Mouse (Mus musculus) left cerebral cortex, adult 18-20 months (tissue): Measurements from ENCODE around the gene Dgkh. TPM values are rescaled to one million over a fixed set of nuclear protein-coding genes. Genes with fewer than 3 reads are reported as not detected.

Experiments
- DNase-seq, 2 experiments: peaks; one replicate each; pipeline ENCODE4 v3.0.0; 2021 to 2022; ENCODE audit warnings: low spot score in 2 of 2, mixed read lengths in 1 of 2
- total RNA-seq, 2 experiments: library from RNA; stranded (reverse); gene quantifications; 2 replicates each; pipeline ENCODE4 v1.2.3; 2021

Gene Dgkh
- total RNA-seq, 2 experiments from 2014 or later: 67.8 to 71.2 TPM

- DNase-seq: no peak
Observed at GRCm38 (mm10) chr14:78678981-78679380, 53.6 kb downstream of the Dgkh start.

DNA sequence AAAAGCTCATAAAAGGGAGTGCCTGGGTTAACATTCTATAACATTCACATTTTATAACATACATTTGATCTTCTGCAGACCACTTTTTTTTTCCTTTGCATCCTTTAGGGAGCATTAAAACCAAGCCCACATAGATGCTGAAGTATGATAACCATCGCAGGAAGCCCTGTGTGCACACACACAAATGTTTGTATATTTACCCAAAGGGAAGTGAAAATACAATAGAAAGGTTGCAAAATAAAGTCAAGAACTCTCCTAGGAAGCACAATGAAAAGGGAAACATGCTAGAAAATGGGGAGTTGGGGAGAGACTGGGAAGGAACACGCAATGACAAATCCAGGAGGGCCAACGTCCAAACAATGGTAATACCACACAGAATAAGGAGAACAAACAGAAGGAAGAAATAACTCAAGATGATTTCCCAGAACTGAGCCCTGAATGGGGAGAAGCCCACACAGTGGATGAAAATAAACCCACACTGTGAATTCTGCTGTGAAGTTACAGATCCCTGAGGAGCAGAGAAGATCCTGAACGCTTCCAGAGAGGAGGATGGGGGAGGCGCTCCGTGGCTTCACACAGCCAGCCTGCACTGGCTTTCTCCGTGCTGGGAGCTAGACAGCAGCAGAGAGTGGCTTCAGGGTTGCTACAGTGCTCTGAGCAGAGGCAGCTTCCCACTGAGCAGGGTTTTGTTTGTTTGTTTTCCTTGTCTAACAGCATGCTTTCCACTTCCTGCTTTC, 54.6 kb downstream of the Dgkh start:
- peak; percentile 73 to 84 for DNase-seq

DNA sequence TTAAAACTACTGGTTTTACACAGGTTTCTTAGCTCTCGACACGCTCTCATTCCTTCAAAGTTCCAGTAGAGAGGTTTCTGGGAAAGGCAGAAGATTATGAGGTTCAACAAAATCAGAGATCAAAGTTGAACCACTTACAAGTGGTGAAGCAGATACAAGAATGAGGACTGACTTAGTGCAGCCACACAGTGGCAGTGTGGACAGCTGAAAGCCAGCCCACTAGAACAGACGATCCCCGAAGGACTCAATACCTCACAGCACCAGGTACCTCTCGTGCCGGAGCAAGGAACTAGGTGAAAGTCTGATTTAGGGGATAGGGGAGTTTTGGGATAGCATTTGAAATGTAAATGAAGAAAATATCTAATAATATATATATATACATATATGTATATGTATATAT, 56.1 kb downstream of the Dgkh start:
- no peak for DNase-seq

- no peak for DNase-seq
Observed at GRCm38 (mm10) chr14:78674606-78675005, 58.0 kb downstream of the Dgkh start.

DNA sequence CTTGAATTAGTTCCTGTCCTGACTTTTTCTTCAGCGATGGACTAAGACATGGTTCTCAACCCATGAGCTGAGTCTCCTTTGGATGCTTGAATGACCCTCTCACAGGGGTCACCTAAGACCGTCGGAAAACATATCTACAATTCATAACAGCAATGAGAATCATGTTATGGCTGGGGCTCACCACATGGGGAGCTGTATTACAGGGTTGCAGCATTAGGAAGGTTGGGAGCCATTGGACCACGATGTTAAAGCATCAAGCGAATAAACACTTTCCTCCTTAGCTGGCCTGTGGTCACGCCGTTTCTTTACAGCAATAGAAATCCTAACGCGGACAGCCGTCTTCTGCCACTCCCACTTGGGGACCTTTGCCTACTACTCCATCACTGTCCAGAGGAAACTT, 62.6 kb downstream of the Dgkh start:
- no peak for DNase-seq

- peak; percentile 82 to 85 for DNase-seq
Observed at GRCm38 (mm10) chr14:78668291-78668690, 64.3 kb downstream of the Dgkh start.

DNA sequence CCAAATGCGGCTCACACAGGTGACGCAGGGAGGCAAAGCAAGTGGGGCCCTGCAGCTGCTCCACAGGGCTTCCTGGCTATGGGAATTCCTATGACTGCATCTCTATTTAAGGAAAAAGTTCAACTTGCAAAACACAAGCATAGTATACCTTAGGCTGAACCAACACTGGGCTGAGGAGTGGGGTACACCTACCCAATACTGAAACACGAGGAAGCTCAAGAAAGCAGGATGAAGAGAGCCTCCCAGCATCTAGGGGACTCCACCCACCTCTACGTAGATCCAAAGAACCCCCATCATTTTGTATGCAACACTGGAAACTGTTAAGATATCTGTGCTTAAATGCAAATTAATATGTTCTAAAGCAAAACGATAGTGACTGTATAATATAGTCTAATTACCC, 64.8 kb downstream of the Dgkh start:
- DNase-seq: no peak

DNA sequence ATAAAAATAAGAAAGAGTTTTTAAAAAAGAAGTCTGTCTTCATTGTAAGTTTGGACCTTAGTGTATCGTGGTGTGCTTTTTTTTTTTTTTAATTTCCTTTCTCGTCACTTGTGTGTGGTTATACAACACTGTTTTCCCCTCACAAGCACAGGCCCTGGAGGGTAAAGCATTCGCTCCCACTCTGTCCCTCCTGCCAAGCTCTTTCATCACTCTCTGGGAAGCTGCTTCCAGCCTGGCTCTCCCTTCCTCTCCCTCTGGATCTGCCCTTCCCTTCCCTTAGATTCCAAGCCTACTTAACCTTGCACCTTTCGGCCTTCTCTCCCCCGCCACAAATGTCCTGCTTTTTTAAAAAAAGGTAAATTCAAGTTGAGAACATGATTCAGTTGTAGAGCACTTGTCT, 69.9 kb downstream of the Dgkh start:
- DNase-seq: no peak

DNA sequence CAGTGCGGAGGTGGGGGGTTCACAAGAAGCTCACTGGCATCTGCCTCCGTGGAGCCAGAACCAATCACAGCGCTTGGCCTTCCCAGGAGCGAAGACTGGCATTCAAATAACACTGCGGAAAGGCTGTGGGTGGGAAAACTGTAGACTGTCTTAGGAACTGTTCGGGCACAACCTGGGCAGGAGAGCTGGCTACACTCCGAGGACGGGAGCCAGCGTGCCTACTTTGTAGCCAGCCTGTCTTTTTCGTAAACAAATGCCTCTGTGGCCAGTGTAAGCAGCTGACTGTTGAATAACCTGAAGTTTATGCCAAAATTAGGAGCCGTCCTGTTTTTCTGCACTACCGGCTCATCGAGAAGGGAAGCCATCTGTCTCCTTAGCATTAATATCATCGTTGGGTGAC, 71.1 kb downstream of the Dgkh start:
- DNase-seq: peak in 1 of 2 experiments; percentile 34

GRCm38 (mm10) chr14:78658697-78659096, 73.9 kb downstream of the Dgkh start:
- DNase-seq: no peak

GRCm38 (mm10) chr14:78656832-78657626, 75.5 kb downstream of the Dgkh start:
- DNase-seq: no peak

DNA sequence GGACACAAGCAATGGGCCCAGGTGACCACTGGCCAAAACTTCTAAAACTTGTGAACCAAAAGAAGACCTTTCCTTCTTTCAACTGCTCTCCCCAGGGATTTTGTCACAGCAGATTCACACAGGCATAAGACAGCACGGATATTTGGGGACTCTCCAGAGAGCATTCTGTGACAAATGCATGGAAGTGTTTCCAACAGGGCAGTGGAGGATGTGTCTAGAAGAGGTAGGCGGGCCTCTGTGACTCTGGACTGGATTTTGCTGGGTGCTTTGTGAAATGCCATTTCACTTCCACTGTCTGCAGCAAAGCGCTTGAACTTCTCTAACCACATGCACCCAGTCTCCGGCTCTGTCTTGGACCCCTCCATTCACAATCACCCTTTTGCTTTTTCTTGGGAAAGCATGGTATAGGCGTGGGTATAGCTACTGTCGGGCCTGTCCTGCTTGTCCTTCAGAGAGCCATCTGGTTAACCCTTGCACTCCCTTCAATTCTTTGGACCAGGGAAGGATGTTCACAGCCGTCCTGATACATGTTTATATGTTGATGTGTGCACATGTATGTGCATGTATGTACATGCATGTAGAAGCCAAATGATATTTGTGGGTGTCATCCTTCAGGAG, 77.5 kb downstream of the Dgkh start:
- DNase-seq: peak in 1 of 2 experiments; percentile 50

- DNase-seq: no peak
Observed at GRCm38 (mm10) chr14:78654196-78654595, 78.4 kb downstream of the Dgkh start.

- no peak for DNase-seq
Observed at GRCm38 (mm10) chr14:78653333-78653732, 79.2 kb downstream of the Dgkh start.

GRCm38 (mm10) chr14:78651696-78652095, 80.9 kb downstream of the Dgkh start:
- no peak for DNase-seq

GRCm38 (mm10) chr14:78650379-78651095, 82.0 kb downstream of the Dgkh start:
- peak; percentile 31 to 36 for DNase-seq

DNA sequence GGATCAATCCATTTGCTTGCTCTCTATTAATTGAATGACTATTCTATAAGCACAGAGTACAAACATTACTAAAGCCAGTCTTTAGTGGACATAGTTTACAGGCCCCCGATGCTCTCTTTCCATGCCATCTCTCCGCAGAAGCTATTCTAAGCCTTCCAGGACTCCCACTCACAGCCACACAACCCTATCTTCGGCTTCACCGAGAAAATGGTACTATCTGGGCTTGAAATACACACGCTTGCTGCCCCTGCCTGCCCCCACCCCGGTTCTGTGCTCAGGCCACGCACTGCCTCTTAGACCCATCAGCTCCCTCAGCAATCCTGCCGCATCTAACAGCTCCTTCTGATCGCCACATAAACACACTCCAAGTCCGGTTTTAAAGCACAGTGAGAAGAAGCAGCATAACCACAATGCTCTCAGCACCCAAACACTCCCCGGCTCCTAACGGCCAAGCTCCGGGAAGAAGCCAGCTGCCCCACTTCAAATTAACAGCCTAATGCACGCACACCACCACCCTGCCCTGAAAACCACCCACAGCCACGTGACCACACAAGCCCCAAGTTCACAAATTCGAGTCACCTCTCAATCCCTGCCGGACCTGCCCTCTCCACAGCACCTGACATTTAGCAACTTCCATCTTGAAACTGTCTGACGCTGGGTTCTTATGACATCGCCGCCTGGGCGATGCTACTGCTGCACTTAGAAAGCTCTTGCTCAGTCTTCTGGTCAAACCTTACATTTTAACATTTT, 82.9 kb downstream of the Dgkh start:
- DNase-seq: peak; percentile 32 to 58

GRCm38 (mm10) chr14:78645622-78646021, 87.0 kb downstream of the Dgkh start:
- DNase-seq: no peak

DNA sequence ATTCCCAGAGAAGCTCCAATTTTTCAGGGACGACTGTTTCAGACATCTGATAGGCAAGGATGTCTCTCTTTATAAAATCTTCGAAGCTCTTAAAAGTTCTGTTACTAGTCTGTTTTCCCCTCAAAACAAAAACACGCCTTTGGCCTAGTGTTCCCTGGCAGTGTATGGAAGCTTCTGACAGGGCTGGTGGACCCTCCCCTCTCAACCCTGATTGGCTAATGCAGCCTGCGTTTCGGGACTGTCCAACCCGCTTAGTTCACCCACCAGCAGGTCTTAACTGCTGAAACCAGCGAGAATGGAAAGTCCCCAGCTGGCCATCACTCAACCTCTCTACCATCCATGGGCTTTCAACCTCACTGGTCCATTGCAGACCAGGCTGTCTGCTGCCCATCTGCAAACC, 91.3 kb downstream of the Dgkh start:
- DNase-seq: no peak

DNA sequence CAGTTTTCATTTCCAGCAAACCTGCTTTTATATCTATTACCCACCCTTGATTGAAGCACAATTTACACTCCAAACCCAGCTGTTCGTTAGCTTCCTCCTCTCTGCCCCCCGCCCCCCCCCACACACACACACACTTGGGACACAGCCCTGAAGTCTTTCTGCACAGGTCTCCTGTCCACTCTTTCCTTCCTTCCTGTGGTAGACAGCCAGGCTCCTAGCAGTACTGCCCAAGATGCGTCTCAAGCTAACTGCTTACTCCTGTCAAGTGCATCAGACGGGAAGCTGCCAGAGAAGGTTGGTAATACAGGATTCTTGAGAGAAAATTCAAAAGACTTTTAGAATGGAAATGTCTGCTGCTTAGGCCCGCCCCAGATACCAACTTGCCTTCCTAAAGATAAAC, 92.9 kb downstream of the Dgkh start:
- DNase-seq: no peak
